Mouse (Mus musculus): ENCODE results near the gene Slc22a22.
A peak's percentile ranks its signal among the peaks of the same experiment; 100 is the strongest.

Gene Slc22a22

GRCm38 (mm10) chr15:57477525-57477924, at the start of gene Slc22a22:
Slc22a22 (minus strand) TSS chr15:57477625.
- DNase-seq = no peak

DNA sequence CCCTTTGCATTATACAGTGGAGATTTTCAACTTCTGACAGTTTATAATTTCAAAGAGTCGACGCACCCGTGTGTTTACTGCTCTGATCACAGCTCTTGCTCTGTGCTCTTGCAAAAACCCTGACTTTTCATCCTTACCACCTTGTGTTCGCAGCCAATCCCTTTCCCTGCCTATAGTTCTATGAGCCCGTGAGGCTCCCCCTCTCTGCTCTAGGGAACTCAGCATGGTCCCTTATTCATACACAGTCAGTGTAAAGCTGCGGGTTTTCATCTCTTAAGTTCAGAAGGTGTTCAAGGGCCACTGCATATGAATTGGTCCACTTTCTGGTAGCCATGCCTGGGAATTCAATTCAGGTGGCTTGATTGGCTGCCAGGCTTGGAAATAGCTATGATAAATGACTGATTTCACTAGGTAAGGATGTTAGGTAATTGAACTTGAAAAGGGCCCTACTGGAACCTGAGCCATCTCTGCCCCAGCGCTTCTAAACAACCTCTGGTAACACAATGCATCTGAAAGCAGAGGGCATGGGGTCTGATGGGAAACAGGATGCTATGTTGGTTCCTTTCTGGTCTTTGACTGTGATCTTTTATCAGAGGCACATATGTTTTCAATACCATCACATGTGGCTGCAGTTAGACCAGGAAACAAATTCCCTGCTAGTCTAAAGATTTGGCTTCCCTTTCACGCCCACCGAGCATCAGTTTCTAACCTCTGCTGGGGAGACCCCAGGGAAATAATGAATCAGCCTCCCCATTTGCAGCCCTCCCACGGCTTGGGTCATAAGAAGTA, 46.3 kb upstream of the Slc22a22 start:
- DNase-seq = no peak

- DNase-seq = peak in 1 of 2 experiments; percentile 19
These were observed 44.7 kb upstream of the Slc22a22 start for GRCm38 (mm10) chr15:57522160-57522559.

DNA sequence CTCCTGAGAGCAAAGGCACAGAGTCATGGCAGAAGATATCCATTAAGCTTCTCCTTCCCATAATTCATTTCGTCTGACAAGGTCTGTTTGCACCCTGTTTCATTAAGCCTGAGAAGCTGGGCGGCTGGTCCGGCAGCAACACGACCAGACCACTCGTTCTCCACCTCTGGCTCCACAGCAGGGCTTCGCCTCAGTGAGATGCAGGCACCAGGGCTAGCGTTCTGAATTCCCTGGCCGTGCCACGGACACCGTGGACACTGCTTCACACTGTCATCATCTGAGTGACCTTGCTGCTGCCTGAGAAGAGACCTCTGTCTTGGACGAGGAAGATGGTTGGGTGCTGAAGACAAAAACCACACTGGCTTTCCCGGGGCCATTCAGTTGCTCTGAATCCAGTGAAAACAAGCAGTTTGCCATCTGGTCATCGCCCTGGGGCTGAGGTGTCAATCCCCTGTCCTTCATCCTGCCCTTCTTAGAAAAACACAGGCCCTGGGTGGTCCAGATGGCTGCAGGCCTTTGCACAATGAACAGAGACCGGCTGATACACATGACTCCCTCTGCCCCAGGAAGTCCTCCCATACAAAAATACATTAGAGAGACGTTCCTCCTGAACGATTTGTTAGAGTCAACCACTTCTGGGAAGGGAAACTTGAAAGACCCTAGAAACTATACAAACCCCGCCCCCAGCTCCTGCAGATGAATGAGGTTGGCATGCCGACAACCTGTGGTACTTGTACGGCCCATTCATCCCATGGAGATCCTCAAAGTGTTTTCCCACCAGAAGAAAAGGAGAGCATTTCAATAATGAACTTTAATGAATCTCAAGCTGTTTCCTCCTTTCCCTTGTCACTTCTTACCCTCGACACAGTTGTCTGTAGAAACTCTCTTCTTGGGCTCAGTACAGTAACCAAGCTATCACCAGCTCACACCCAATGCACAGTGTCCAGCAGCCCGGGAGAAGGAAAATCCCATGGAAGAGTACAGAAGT, 32.1 kb upstream of the Slc22a22 start:
- DNase-seq = no peak

GRCm38 (mm10) chr15:57508242-57509184, 31.1 kb upstream of the Slc22a22 start:
- DNase-seq = peak; percentile 82 to 91

GRCm38 (mm10) chr15:57504126-57504705, 26.8 kb upstream of the Slc22a22 start:
- peak; percentile 27 to 76 for DNase-seq

DNA sequence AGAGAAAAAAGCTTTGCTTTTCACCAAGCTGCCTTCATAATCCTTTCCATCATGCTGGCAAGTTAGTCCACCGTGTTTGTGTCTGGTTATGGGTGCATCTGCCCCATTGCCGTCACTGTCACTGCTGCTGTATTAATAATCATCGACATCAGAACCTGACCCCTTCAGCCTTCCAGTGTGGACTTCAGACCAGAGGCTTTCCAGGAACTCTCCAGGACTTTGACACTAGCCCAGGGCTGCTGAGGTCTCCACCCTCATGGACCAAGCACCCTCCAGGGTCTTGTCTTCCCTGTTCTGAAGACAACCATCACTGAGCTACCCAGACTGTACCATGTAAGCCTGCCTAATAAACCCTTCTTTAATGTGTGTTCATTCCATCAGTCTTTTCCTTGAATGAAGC, 26.2 kb upstream of the Slc22a22 start:
- peak in 1 of 2 experiments; percentile 43 for DNase-seq

DNA sequence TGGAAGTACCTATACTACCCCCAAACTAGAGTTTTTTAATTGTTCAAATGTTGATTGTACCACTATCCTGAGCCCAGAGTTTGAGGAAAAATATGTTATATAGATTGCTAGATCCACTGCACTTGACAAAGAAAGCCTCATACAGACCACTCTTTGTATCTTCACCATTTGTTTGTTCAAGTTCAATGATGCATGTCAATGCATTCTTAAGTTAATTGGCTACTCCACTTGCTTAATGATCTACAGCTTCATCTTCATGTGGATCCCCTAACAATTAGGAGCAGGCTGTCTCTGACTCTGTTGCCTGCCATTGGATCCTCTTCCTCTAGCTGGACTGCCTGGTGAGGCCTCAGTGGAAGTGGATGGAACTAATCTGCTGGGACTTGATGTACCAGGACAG, 24.1 kb upstream of the Slc22a22 start:
- no peak for DNase-seq

- peak; percentile 3 to 51 for DNase-seq
These were observed 18.7 kb upstream of the Slc22a22 start for GRCm38 (mm10) chr15:57496106-57496505.

DNA sequence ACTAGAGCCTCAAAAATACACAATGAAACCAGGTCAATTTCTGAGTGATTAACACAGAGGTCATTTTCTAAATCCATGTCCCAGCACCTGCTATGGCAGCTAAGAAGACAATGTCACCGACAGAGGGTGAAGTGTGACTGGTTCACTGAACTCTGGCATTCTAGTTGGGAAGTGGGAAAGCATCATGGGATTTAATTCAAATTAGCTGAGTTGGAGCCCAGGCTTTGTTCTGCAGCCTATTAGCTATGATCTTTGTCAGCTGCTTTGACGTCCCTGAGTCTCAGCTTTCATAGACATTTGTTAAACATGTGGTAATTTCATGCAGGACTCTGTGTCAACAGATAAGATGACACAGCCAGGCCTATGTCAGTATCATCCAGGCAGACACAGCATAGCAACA, 5.1 kb upstream of the Slc22a22 start:
- no peak for DNase-seq

GRCm38 (mm10) chr15:57471648-57472047, 5.8 kb downstream of the Slc22a22 start:
- DNase-seq = no peak

DNA sequence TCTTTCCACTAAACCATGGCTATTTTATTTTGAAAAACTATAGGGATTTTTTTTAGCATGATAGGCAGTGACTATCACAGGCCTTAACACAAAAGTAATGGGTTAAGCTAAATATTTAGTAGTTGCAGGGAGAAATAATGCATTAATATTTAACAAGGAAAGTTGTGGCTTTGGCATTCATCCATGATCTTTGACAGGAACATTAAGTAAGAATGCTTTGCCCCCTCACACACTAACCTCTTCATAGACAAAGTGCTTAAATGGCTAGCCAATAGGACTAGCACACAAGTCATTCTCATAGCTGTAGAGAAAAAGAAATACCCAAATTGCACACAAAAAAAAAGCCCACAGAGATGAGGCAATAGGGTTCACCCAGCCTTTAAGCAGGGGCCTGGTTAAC, 11.4 kb downstream of the Slc22a22 start:
- DNase-seq = no peak

- no peak for DNase-seq
These were observed 12.4 kb downstream of the Slc22a22 start for GRCm38 (mm10) chr15:57465061-57465460.

GRCm38 (mm10) chr15:57464066-57464465, 13.4 kb downstream of the Slc22a22 start:
- no peak for DNase-seq

DNA sequence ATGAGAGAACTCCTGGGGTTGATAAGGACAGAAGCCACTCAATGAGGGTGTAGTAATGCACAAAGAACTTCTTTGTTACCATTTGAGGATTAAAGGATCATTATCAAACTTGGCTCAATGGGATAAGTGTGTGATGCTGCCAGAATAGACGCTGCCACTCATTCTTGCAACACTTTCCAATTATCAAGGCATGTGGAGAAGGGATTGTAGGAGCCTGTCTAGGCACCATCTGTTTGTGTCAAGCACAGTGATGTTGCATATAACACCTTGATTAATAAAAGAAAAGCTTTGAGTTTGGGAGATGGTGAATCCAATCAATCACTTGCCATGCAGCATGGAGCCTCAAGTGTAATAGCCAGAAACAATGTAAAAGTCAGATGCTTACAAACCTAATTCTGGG, 16.1 kb downstream of the Slc22a22 start:
- DNase-seq = no peak

- DNase-seq = no peak
These were observed 20.1 kb downstream of the Slc22a22 start for GRCm38 (mm10) chr15:57457374-57457773.

- no peak for DNase-seq
These were observed 42.6 kb downstream of the Slc22a22 start for GRCm38 (mm10) chr15:57434710-57435404.

DNA sequence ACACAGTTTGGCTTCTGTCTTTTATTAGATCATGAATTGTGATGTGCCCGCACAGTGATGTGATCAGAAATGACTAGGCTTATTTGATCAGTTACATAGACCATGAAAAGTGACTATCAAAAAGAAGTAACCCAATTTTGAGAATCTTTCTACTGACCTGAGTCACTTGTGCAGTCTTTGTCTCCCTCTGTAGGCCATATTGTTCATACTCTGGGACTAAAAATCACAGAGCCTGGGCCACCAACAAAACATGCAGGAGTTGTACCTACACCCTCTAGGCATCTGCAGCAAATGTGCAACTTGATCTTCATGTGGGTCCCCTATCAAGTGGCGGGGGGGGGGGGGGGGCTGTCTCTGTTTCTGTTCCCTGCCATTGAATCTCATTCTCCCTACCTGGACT, 68.9 kb downstream of the Slc22a22 start:
- DNase-seq = peak in 1 of 2 experiments; percentile 19

DNA sequence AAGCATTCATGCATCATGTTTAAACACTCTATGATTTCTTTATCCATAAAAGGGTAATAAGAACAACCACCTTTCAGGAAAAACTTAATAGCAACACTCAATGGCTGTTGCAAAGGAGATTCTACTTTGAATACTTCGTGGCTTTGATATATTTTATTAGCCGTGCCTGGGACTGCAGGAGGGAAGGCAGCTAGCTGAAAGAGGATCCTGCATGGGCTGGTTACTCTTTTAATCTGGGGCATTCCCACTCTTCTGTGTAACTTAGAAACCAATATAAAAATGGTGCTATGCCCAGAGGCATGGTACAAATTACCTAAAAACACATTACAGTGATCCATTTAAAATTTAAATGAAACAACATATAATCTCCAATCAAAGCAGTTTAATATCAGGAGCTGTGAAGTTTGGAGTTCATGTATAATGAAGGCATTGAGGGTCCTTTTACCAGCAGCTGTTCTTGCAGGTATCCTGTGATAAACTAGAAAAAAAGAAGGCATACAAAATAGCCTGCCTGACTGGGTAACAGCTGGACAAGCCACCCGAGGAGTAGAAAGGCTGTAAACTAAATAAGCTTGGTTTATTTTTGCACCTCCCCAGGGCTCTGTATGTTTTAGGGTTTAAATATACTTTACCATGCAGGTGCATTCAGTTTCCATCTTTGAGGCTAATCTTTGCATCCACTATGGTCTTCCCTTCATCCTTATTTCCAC, 78.8 kb downstream of the Slc22a22 start:
- DNase-seq = no peak

GRCm38 (mm10) chr15:57394053-57394452, 83.4 kb downstream of the Slc22a22 start:
- no peak for DNase-seq

GRCm38 (mm10) chr15:57380381-57380780, 97.0 kb downstream of the Slc22a22 start:
- DNase-seq = no peak

Measured in kidney, postnatal 25 days (tissue).